ENCODE assay signal across 27 mouse cellular contexts in genomic region chr15:11963791-11964525, GRCm38 (mm10). TPM values are rescaled to one million over a fixed set of nuclear protein-coding genes. Genes with fewer than 3 reads are reported as not detected.
DNase-seq lines count a peak whose midpoint lies in the region; ATAC-seq lines count a peak whose summit lies in the region.
"Had no signal": no experiment of that assay in that cellular context is flagged by ENCODE, and none has a peak within 500 bp of the region (broad histone marks: within the 10 kb centered on the region; RNA-seq: fewer than 3 reads in every experiment).

No protein-coding gene starts in this region.

- peak overlapping the region; percentile 95 for H3K27ac ChIP-seq in brown adipose tissue, adult 24 weeks (replicated peaks; ENCODE audit: low read depth, low read length)
- no peak overlapping the region for H3K27ac ChIP-seq in forebrain, embryonic 11.5 days (ENCODE audit: low read depth, low read length)
- no peak overlapping the region for H3K27ac ChIP-seq in intestine, embryonic 16.5 days (ENCODE audit: low read length)
- H3K27ac ChIP-seq: forebrain, embryonic 10.5 days; gastrocnemius, adult 2 months; heart, adult 2 months; heart, embryonic 10.5 days; heart, embryonic 13.5 days; hindbrain, embryonic 12.5 days; hindbrain, embryonic 15.5 days had no signal

- no peak for ATAC-seq in forebrain, embryonic 11.5 days (replicated peaks; ENCODE audit: low FRiP score)
- ATAC-seq in intestine, embryonic 16.5 days, result no peak
- ATAC-seq: CD4-positive, CD25-positive, alpha-beta regulatory T cell, adult 4 months; forebrain, embryonic 14.5 days; forebrain, postnatal 0 days had no signal

- H3K27me3 ChIP-seq in forebrain, embryonic 11.5 days (ENCODE audit: control insufficient read depth, insufficient read depth, low read length), result no peaks in the 10 kb centered on the region
- H3K27me3 ChIP-seq in intestine, embryonic 16.5 days (replicated peaks; ENCODE audit: control insufficient read depth, insufficient read depth, low read length), result no peaks in the 10 kb centered on the region
- H3K27me3 ChIP-seq: heart, embryonic 13.5 days; hindbrain, embryonic 12.5 days; hindbrain, embryonic 15.5 days had no signal

- no peaks in the 10 kb centered on the region for H3K9me3 ChIP-seq in forebrain, embryonic 11.5 days (ENCODE audit: control insufficient read depth, low read length)
- no peaks in the 10 kb centered on the region for H3K9me3 ChIP-seq in intestine, embryonic 16.5 days (ENCODE audit: control insufficient read depth, low read length)
- H3K9me3 ChIP-seq: forebrain, embryonic 10.5 days; heart, embryonic 10.5 days; heart, embryonic 13.5 days; hindbrain, embryonic 12.5 days; hindbrain, embryonic 15.5 days had no signal

- no peak overlapping the region for H3K4me3 ChIP-seq in brown adipose tissue, adult 24 weeks (ENCODE audit: insufficient read depth, low read depth, low read length)
- no peak overlapping the region for H3K4me3 ChIP-seq in forebrain, embryonic 11.5 days (ENCODE audit: low read depth, low read length)
- H3K4me3 ChIP-seq in intestine, embryonic 16.5 days (ENCODE audit: low read length), result no peak overlapping the region
- H3K4me3 ChIP-seq: forebrain, embryonic 10.5 days; gastrocnemius, adult 2 months; heart, adult 2 months; heart, embryonic 10.5 days; heart, embryonic 13.5 days; hindbrain, embryonic 12.5 days; hindbrain, embryonic 15.5 days had no signal

- WGBS in forebrain, embryonic 11.5 days, result 93% methylated on average over 11 of the region's 11 CpGs
- WGBS in intestine, embryonic 16.5 days, result 88% methylated on average over 11 of the region's 11 CpGs

- no peak overlapping the region for H3K9ac ChIP-seq in forebrain, embryonic 11.5 days (ENCODE audit: low read length)
- H3K9ac ChIP-seq in intestine, embryonic 16.5 days (ENCODE audit: low read depth, low read length), result no peak overlapping the region
- H3K9ac ChIP-seq: forebrain, postnatal 0 days; heart, embryonic 13.5 days; hindbrain, embryonic 12.5 days; hindbrain, embryonic 15.5 days had no signal

- peak; percentile 60 for DNase-seq in adrenal gland, postnatal 10 days
- no peak for DNase-seq in adrenal gland, adult 8-10 months
- peak; percentile 16 to 40 for DNase-seq in adrenal gland, postnatal 36 days
- no peak for DNase-seq in adrenal gland, postnatal 4 days (ENCODE audit: low spot score in 2 of 2)
- DNase-seq in 3T3-L1 (ENCODE audit: low read depth, low spot score), result peak; percentile 39
- no peak for DNase-seq in forebrain, embryonic 11.5 days (ENCODE audit: low spot score)
- DNase-seq: cerebellum, adult 18-20 months; cerebellum, adult 9-10 months; cerebellum, postnatal 14 days; forebrain, postnatal 0 days; gastrocnemius, adult 2 months; gastrocnemius, postnatal 14 days; heart, adult 2 months; heart, postnatal 14 days; kidney, adult 11 months; kidney, adult 8-10 months had no signal

- H3K4me1 ChIP-seq in brown adipose tissue, adult 24 weeks (ENCODE audit: control insufficient read depth, insufficient read depth, insufficient read length, low read length), result no peaks in the 10 kb centered on the region
- no peaks in the 10 kb centered on the region for H3K4me1 ChIP-seq in forebrain, embryonic 11.5 days (replicated peaks; ENCODE audit: control insufficient read depth, insufficient read depth, low read length)
- no peaks in the 10 kb centered on the region for H3K4me1 ChIP-seq in intestine, embryonic 16.5 days (ENCODE audit: control insufficient read depth, insufficient read depth, low read length)
- H3K4me1 ChIP-seq: forebrain, embryonic 10.5 days; heart, embryonic 10.5 days; heart, embryonic 13.5 days; hindbrain, embryonic 12.5 days; hindbrain, embryonic 15.5 days had no signal

- H3K4me2 ChIP-seq in forebrain, embryonic 11.5 days (ENCODE audit: low read depth, low read length, severe bottlenecking), result no peak overlapping the region
- no peak overlapping the region for H3K4me2 ChIP-seq in intestine, embryonic 16.5 days (ENCODE audit: low read depth, low read length)
- H3K4me2 ChIP-seq: heart, embryonic 13.5 days; hindbrain, embryonic 12.5 days; hindbrain, embryonic 15.5 days had no signal

- no peaks in the 10 kb centered on the region for H3K36me3 ChIP-seq in forebrain, embryonic 11.5 days (ENCODE audit: control insufficient read depth, insufficient read depth, low read length)
- H3K36me3 ChIP-seq in intestine, embryonic 16.5 days (ENCODE audit: control insufficient read depth, insufficient read depth, low read length), result no peaks in the 10 kb centered on the region
- H3K36me3 ChIP-seq: forebrain, embryonic 10.5 days; heart, embryonic 10.5 days; heart, embryonic 13.5 days; hindbrain, embryonic 12.5 days; hindbrain, embryonic 15.5 days had no signal

RNA-seq across cellular contexts. Expression of gene Sub1, which starts 32.8 kb away (rescaled TPM):
- total RNA-seq in adrenal gland, postnatal 10 days (2021), result 100 to 1,000 TPM; 235 to 272 TPM
- 100 to 1,000 TPM; 132 to 209 (median 154) TPM for total RNA-seq in adrenal gland, adult 8-10 months (2022)
- total RNA-seq in adrenal gland, postnatal 36 days (2021), result 100 to 1,000 TPM; 226 to 248 TPM
- 100 to 1,000 TPM; 264 to 270 TPM for total RNA-seq in adrenal gland, postnatal 4 days (2021)
- 220 and 238 TPM in 2 replicates for polyA plus RNA-seq in brown adipose tissue, adult 24 weeks (2012; ENCODE audit: insufficient read depth, insufficient read length, missing spikeins)
- polyA plus RNA-seq in forebrain, embryonic 11.5 days (2014; fragmentation: Nextera tagmentation; extraction: Ambion mirVana), result 627 and 726 TPM in 2 replicates
- 527 and 590 TPM in 2 replicates for polyA plus RNA-seq in intestine, embryonic 16.5 days (2015; fragmentation: Nextera tagmentation; extraction: Ambion mirVana)

RNA-seq across cellular contexts. Expression of gene Npr3, which starts 56.9 kb away (rescaled TPM):
- total RNA-seq in adrenal gland, postnatal 10 days (2021), result 10 to 100 TPM; 28.4 to 36.5 TPM
- total RNA-seq in adrenal gland, adult 8-10 months (2022), result 10 to 100 TPM; 12.6 to 98.6 (median 31.9) TPM
- total RNA-seq in adrenal gland, postnatal 36 days (2021), result 10 to 100 TPM; 10.2 to 19.9 TPM
- 10 to 100 TPM; 29.2 to 34.6 TPM for total RNA-seq in adrenal gland, postnatal 4 days (2021)
- polyA plus RNA-seq in brown adipose tissue, adult 24 weeks (2012; ENCODE audit: insufficient read depth, insufficient read length, missing spikeins), result 67.8 and 71.3 TPM in 2 replicates
- 2.3 and 2.8 TPM in 2 replicates for polyA plus RNA-seq in forebrain, embryonic 11.5 days (2014; fragmentation: Nextera tagmentation; extraction: Ambion mirVana)
- 5.0 TPM in 2 replicates for polyA plus RNA-seq in intestine, embryonic 16.5 days (2015; fragmentation: Nextera tagmentation; extraction: Ambion mirVana)
- total RNA-seq: hematopoietic stem cell, adult 5-6 weeks; MEL had no signal
- polyA plus RNA-seq: CD4-positive, CD25-positive, alpha-beta regulatory T cell, adult 4 months had no signal

Comparison
In these comparisons a context has a peak if more than half of its experiments do, and no peak if none do; other contexts are left out.
1. DNase-seq: peak in adrenal gland, postnatal 10 days (single experiment), adrenal gland, postnatal 36 days (2 of 2) and 3T3-L1 (single experiment); none in adrenal gland, adult 8-10 months (single experiment), adrenal gland, postnatal 4 days (0 of 2) and forebrain, embryonic 11.5 days (single experiment).